Mouse (Mus musculus) intestine, postnatal 0 days (tissue): Measurements from ENCODE around the gene Tdp2. TPM values are rescaled to one million over a fixed set of nuclear protein-coding genes. Genes with fewer than 3 reads are reported as not detected.
A peak's percentile ranks its signal among the peaks of the same experiment; 100 is the strongest.

ENCODE experiments used
- ATAC-seq: fragments of 200-750 bp; cut with Nextera tagmentation; 2 replicates; pipeline ENCODE4 v1.8.0; 2017; ENCODE audit warnings: mild to moderate bottlenecking, moderate TSS enrichment, moderate library complexity
- H3K27ac ChIP-seq: fragments of 300-500 bp; sonication (generic); 2 replicates; pipeline ENCODE4 v1.5.1; 2014; ENCODE audit warnings: mild to moderate bottlenecking, low read depth, low read length, moderate library complexity
- H3K27me3 ChIP-seq: fragments of 300-500 bp; sonication (generic); replicated peaks from 2 replicates; pipeline ENCODE4 v1.6.1; 2014; ENCODE audit warnings: low read length, mixed read lengths; ENCODE audit not compliant: control insufficient read depth, insufficient read depth
- H3K36me3 ChIP-seq: fragments of 300-500 bp; sonication (generic); 2 replicates; pipeline ENCODE4 v1.6.1; 2014; ENCODE audit warnings: mild to moderate bottlenecking, moderate library complexity; ENCODE audit not compliant: control insufficient read depth, insufficient read depth
- H3K4me1 ChIP-seq: fragments of 300-500 bp; sonication (generic); replicated peaks from 2 replicates; pipeline ENCODE4 v1.6.1; 2014; ENCODE audit warnings: antibody characterized with exemption, low read length, mixed read lengths; ENCODE audit not compliant: control insufficient read depth, insufficient read depth
- H3K4me2 ChIP-seq: fragments of 300-500 bp; sonication (generic); replicated peaks from 2 replicates; pipeline ENCODE4 v1.6.1; 2014; ENCODE audit warnings: low read depth, mild to moderate bottlenecking, moderate library complexity
- H3K4me3 ChIP-seq: fragments of 300-500 bp; sonication (generic); 2 replicates; pipeline ENCODE4 v1.5.1; 2014; ENCODE audit warnings: low read depth, low read length
- H3K9ac ChIP-seq: fragments of 300-500 bp; sonication (generic); 2 replicates; pipeline ENCODE4 v1.6.1; 2014; ENCODE audit warnings: mild to moderate bottlenecking, low read depth, low read length
- H3K9me3 ChIP-seq: fragments of 300-500 bp; sonication (generic); 2 replicates; pipeline ENCODE4 v1.6.1; 2016; ENCODE audit warnings: mixed run types; ENCODE audit not compliant: control insufficient read depth
- CTCF ChIP-seq: sonication (generic); IDR thresholded peaks from 2 replicates; pipeline ENCODE4 v1.5.1; 2016; ENCODE audit warnings: low read depth, mild to moderate bottlenecking, control low read depth, antibody characterized with exemption, moderate library complexity
- WGBS: fragments of 180-500 bp; shearing (Covaris S2); extraction: QIAGEN DNeasy Blood & Tissue Kit; methylation state at CpG from one replicate; pipeline ENCODE4 v1.1.7; 2014; 5-methylcytosine and 5-hydroxymethylcytosine counted together
- polyA plus RNA-seq: library from polyadenylated mRNA; unstranded; fragments of >200 nt; fragmentation: Nextera tagmentation; extraction: Ambion mirVana; gene quantifications from 2 replicates; pipeline ENCODE4 v1.2.1, GENCODE M21; 2015

Tdp2 gene
- polyA plus RNA-seq, 1 experiment from 2014 or later, result 37.6 TPM

- no peak overlapping the region for H3K27ac ChIP-seq
- no peak for TF ChIP-seq CTCF
- H3K36me3 ChIP-seq, result peaks cover 20% of the 10 kb centered on the region
- no peaks in the 10 kb centered on the region for H3K27me3 ChIP-seq
- no peak overlapping the region for H3K9ac ChIP-seq
- no peaks in the 10 kb centered on the region for H3K9me3 ChIP-seq
- H3K4me3 ChIP-seq, result peak overlapping the region; percentile 98
- ATAC-seq, result no peak
- 0% methylated on average over 2 of the region's 2 CpGs for WGBS
- peak overlapping the region; percentile 81 for H3K4me2 ChIP-seq
- no peaks in the 10 kb centered on the region for H3K4me1 ChIP-seq
Measured at GRCm38 (mm10) chr13:24803196-24803595, 28.3 kb upstream of the Tdp2 start.

- Histone ChIP-seq H3K4me1 (no peaks in the 10 kb centered on the region), H3K4me2 (no peak overlapping the region), H3K9ac (no peak overlapping the region), H3K27ac (no peak overlapping the region), H3K9me3 (no peaks in the 10 kb centered on the region), H3K36me3 (peaks cover 44% of the 10 kb centered on the region), H3K4me3 (no peak overlapping the region), H3K27me3 (no peaks in the 10 kb centered on the region)
- no peak for TF ChIP-seq CTCF
- ATAC-seq, result no peak
Measured at GRCm38 (mm10) chr13:24806079-24806478, 25.4 kb upstream of the Tdp2 start.

GRCm38 (mm10) chr13:24812521-24812920 lies 19.0 kb upstream of the Tdp2 start:
- Histone ChIP-seq H3K4me1 (no peaks in the 10 kb centered on the region), H3K27me3 (no peaks in the 10 kb centered on the region), H3K4me2 (no peak overlapping the region), H3K9ac (no peak overlapping the region), H3K4me3 (no peak overlapping the region), H3K9me3 (no peaks in the 10 kb centered on the region), H3K27ac (no peak overlapping the region), H3K36me3 (peaks cover 53% of the 10 kb centered on the region)
- 90% methylated on average over 2 of the region's 2 CpGs for WGBS
- no peak for ATAC-seq
- TF ChIP-seq CTCF, result no peak

GRCm38 (mm10) chr13:24814616-24815015 lies 16.9 kb upstream of the Tdp2 start:
- peaks cover 40% of the 10 kb centered on the region for H3K36me3 ChIP-seq
- TF ChIP-seq CTCF, result no peak
- H3K4me2 ChIP-seq, result no peak overlapping the region
- no peak overlapping the region for H3K9ac ChIP-seq
- no peaks in the 10 kb centered on the region for H3K9me3 ChIP-seq
- H3K4me3 ChIP-seq, result no peak overlapping the region
- no peak for ATAC-seq
- no peaks in the 10 kb centered on the region for H3K27me3 ChIP-seq
- H3K4me1 ChIP-seq, result no peaks in the 10 kb centered on the region
- H3K27ac ChIP-seq, result no peak overlapping the region
- WGBS, result 90% methylated on average over 1 of the region's 1 CpGs

- WGBS, result 57% methylated on average over 4 of the region's 4 CpGs
- ATAC-seq, result peak; percentile 46
- Histone ChIP-seq H3K27ac (no peak overlapping the region), H3K36me3 (peaks cover 26% of the 10 kb centered on the region), H3K9ac (no peak overlapping the region), H3K9me3 (no peaks in the 10 kb centered on the region), H3K4me1 (no peaks in the 10 kb centered on the region), H3K4me2 (no peak overlapping the region), H3K27me3 (no peaks in the 10 kb centered on the region), H3K4me3 (no peak overlapping the region)
- TF ChIP-seq CTCF, result no peak
Measured at GRCm38 (mm10) chr13:24816125-24817092, 15.1 kb upstream of the Tdp2 start.

GRCm38 (mm10) chr13:24819931-24820330 lies 11.5 kb upstream of the Tdp2 start:
- ATAC-seq, result no peak
- WGBS, result 64% methylated on average over 1 of the region's 1 CpGs
- Histone ChIP-seq H3K4me2 (no peak overlapping the region), H3K4me1 (no peaks in the 10 kb centered on the region), H3K27me3 (no peaks in the 10 kb centered on the region), H3K9ac (no peak overlapping the region), H3K27ac (no peak overlapping the region), H3K9me3 (no peaks in the 10 kb centered on the region), H3K36me3 (peaks cover 7% of the 10 kb centered on the region), H3K4me3 (no peak overlapping the region)
- TF ChIP-seq CTCF, result no peak
